Mouse (Mus musculus) heart, postnatal 14 days (tissue): ENCODE data around the gene Spsb4. TPM values are rescaled to one million over a fixed set of nuclear protein-coding genes. Genes with fewer than 3 reads are reported as not detected.

Source experiments
- DNase-seq, 2 experiments: peaks; one replicate each; pipeline ENCODE4 v3.0.0; 2021 to 2022
- intact Hi-C: fragments of 180-260 bp; cut with DNase I; formaldehyde crosslinking; loops from one replicate; pipeline ENCODE4 v1.15.1; 2025
- total RNA-seq, 2 experiments: library from RNA; stranded (reverse); gene quantifications; 2 replicates each; pipeline ENCODE4 v1.2.3; 2021

Spsb4 gene
- total RNA-seq, 2 experiments from 2014 or later: 5.0 to 9.0 TPM

- DNase-seq: no peak
- intact Hi-C loops: loop anchor here (1.0 to 5.0 kb wide), 4 partner anchors 46 to 246 kb away; no protein-coding TSS in a partner anchor
Measured at GRCm38 (mm10) chr9:96916076-96916475, 102.6 kb downstream of the Spsb4 start.

GRCm38 (mm10) chr9:96914851-96915250, 103.8 kb downstream of the Spsb4 start:
- intact Hi-C loops: loop anchor here (5.0 kb wide), 1 partner anchor 47 kb away; no protein-coding TSS in a partner anchor
- DNase-seq: no peak

- intact Hi-C loops: no loop called here
- DNase-seq: no peak
Measured at GRCm38 (mm10) chr9:96914005-96914404, 104.6 kb downstream of the Spsb4 start.

- intact Hi-C loops: no loop called here
Measured at GRCm38 (mm10) chr9:96909503-96909902, 109.1 kb downstream of the Spsb4 start.

GRCm38 (mm10) chr9:96908737-96909136, 109.9 kb downstream of the Spsb4 start:
- DNase-seq: no peak
- intact Hi-C loops: no loop called here

More at GRCm38 (mm10) chr9:96909503-96909902, 109.1 kb downstream of the Spsb4 start:
- DNase-seq: no peak

GRCm38 (mm10) chr9:96904360-96905355, 114.0 kb downstream of the Spsb4 start:
- intact Hi-C loops: no loop called here
- no peak for DNase-seq

- intact Hi-C loops: no loop called here
Measured at GRCm38 (mm10) chr9:96899717-96900116, 118.9 kb downstream of the Spsb4 start.

GRCm38 (mm10) chr9:96899004-96899403, 119.6 kb downstream of the Spsb4 start:
- intact Hi-C loops: no loop called here
- DNase-seq: no peak

More at GRCm38 (mm10) chr9:96899717-96900116, 118.9 kb downstream of the Spsb4 start:
- DNase-seq: no peak

GRCm38 (mm10) chr9:96896690-96897089, 122.0 kb downstream of the Spsb4 start:
- DNase-seq: no peak
- intact Hi-C loops: no loop called here

- intact Hi-C loops: loop anchor here (5.0 kb wide), 1 partner anchor 216 kb away; no protein-coding TSS in a partner anchor
- no peak for DNase-seq
Measured at GRCm38 (mm10) chr9:96893582-96893981, 125.1 kb downstream of the Spsb4 start.

Other genes starting within 250 kb of the Spsb4 start
- gene Pxylp1, start 126.2 kb downstream of the Spsb4 start, total RNA-seq: 10 to 100 TPM; 17.4 to 20.9 TPM
- 10 to 100 TPM; 41.0 to 42.9 TPM for gene Slc25a36, start 92.3 kb upstream of the Spsb4 start, total RNA-seq